Mouse (Mus musculus) kidney, adult 2 months (tissue): ENCODE measurements around the gene Ccdc136.

Source experiments
- CTCF ChIP-seq: fragments of 200-500 bp; conservative IDR thresholded peaks from 2 replicates; pipeline ENCODE4 v1.5.1; 2011; ENCODE audit warnings: low read depth, mild to moderate bottlenecking, control low read depth, low read length, moderate library complexity, mixed read lengths; ENCODE audit not compliant: insufficient read depth, insufficient read length
- POLR2A ChIP-seq: fragments of 200-500 bp; IDR thresholded peaks from one replicate; pipeline ENCODE4 v1.6.1; 2011; ENCODE audit warnings: low read depth, low read length, control low read depth

DNA sequence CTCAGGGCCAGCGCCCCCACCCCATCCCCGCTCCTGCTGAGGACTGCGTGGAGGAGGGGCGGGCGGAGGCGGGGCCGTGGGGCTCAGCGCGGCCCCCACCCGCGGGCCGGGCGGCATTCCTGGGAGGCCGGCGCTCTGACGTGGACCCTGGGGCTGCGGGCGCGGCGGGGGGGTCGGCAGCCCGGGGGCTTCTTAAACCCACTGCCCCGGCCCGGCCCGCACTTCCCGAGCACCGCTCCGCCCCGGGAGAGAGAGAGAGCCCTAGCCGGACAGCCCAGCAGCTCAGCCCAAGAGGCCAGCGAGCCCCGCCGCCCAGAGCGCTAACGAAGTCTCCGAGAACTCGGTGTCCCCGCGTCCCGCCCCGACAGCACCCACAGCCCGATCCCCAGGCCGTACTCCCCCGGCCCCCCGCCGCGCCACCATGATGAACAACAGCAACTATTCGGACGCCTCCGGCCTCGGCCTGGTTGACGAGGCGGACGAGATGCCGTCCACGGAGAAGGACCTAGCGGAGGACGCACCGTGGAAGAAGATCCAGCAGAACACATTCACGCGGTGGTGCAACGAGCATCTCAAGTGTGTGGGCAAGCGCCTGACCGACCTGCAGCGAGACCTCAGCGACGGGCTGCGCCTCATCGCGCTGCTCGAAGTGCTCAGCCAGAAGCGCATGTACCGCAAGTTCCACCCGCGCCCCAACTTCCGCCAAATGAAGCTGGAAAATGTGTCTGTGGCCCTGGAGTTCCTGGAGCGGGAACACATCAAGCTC is 37.1 kb downstream of the Ccdc136 start, which contains the start of gene Flnc:
- no peak for TF ChIP-seq CTCF
- no peak for TF ChIP-seq POLR2A
